Mouse (Mus musculus) forebrain, embryonic 11.5 days (tissue): ENCODE measurements at regions not wholly inside any gene's neighbourhood (a gene's known extent, or its start where the extent isn't known, plus 50 kb on each side); places are given as distances from the start of the nearest gene placed in this dataset.

Experiments used
- ATAC-seq: fragments of 200-750 bp; cut with Nextera tagmentation; replicated peaks from 2 replicates; pipeline ENCODE4 v1.8.0; 2017; ENCODE audit warnings: moderate TSS enrichment; ENCODE audit not compliant: low FRiP score
- DNase-seq: peaks from one replicate; pipeline ENCODE4 v3.0.0-alpha.2; 2017; ENCODE audit warnings: low spot score
- H3K27ac ChIP-seq: fragments of 300-500 bp; sonication (generic); 2 replicates; pipeline ENCODE4 v1.5.1; 2014; ENCODE audit warnings: low read depth, low read length
- H3K27me3 ChIP-seq: fragments of 300-500 bp; sonication (generic); 2 replicates; pipeline ENCODE4 v1.6.1; 2014; ENCODE audit warnings: mild to moderate bottlenecking, low read length, mixed read lengths; ENCODE audit not compliant: control insufficient read depth, insufficient read depth
- H3K36me3 ChIP-seq: fragments of 300-500 bp; sonication (generic); 2 replicates; pipeline ENCODE4 v1.6.1; 2014; ENCODE audit warnings: mild to moderate bottlenecking, low read length, moderate library complexity, mixed read lengths; ENCODE audit not compliant: control insufficient read depth, insufficient read depth
- H3K4me1 ChIP-seq: fragments of 300-500 bp; sonication (generic); replicated peaks from 2 replicates; pipeline ENCODE4 v1.6.1; 2014; ENCODE audit warnings: low read length, mixed read lengths; ENCODE audit not compliant: control insufficient read depth, insufficient read depth
- H3K4me2 ChIP-seq: fragments of 300-500 bp; sonication (generic); 2 replicates; pipeline ENCODE4 v1.6.1; 2014; ENCODE audit warnings: low read depth, mild to moderate bottlenecking, low read length, moderate library complexity, mixed read lengths; ENCODE audit not compliant: severe bottlenecking
- H3K4me3 ChIP-seq: fragments of 300-500 bp; sonication (generic); 2 replicates; pipeline ENCODE4 v1.5.1; 2014; ENCODE audit warnings: low read depth, low read length
- H3K9ac ChIP-seq: fragments of 300-500 bp; sonication (generic); 2 replicates; pipeline ENCODE4 v1.6.1; 2014; ENCODE audit warnings: low read length
- H3K9me3 ChIP-seq: fragments of 300-500 bp; sonication (generic); 2 replicates; pipeline ENCODE4 v1.6.1; 2016; ENCODE audit warnings: low read length, mixed read lengths; ENCODE audit not compliant: control insufficient read depth
- WGBS: fragments of 180-500 bp; shearing (Covaris S2); extraction: QIAGEN DNeasy Blood & Tissue Kit; methylation state at CpG from one replicate; pipeline ENCODE4 v1.1.7; 2014; 5-methylcytosine and 5-hydroxymethylcytosine counted together

DNA sequence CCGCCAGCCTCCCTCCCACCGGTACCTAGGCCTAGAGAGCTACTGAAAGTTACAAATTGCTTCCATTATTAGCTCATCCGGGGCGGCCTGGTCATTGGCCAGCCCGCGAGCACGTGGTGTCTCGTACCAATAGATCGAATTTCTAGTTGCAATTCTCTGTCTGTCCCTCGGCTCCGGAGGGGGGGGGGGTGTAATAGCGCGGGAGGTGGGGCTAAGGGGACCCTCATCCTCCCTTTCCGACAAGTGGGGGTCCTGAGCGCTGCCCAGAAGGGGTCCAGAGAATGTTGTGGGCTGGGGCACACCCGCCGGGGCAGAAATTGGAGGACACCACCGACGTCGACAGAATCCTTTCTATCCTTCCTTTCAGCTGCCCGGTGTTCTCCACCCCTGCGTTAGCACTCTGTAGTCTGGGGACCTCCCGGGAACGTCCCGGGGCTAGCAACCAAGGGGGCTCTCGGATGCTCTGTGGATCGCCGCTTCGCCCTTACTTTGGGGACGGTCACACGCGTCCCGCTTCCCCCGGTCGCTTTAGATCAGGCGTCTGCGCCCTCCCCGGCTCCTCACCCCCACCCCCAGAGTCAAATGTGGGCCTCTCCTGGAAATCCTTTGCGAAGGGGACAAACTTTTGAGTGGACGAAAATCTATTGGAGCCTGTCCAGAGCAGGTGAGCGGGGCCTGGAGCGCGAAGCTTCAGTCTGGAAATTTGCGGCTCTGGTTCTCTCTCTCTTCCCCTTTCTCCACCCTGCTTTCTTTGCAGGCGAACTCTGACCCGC is 64.6 kb downstream of the Smug1 start:
- Histone ChIP-seq H3K9me3 (no peaks in the 10 kb centered on the region), H3K27ac (no peak overlapping the region), H3K4me2 (peak overlapping the region; percentile 58), H3K36me3 (no peaks in the 10 kb centered on the region), H3K27me3 (peaks cover 60% of the 10 kb centered on the region), H3K4me1 (peaks cover 2% of the 10 kb centered on the region; the same call in 1 of the 2 replicates), H3K4me3 (peak overlapping the region; percentile 38), H3K9ac (peak overlapping the region; percentile 25; the same call in 1 of the 2 replicates)
- under 1% methylated on average over 46 of the region's 46 CpGs for WGBS
- peak; percentile 69 for DNase-seq
- ATAC-seq: peak; percentile 74; the same call in 1 of the 2 replicates

DNA sequence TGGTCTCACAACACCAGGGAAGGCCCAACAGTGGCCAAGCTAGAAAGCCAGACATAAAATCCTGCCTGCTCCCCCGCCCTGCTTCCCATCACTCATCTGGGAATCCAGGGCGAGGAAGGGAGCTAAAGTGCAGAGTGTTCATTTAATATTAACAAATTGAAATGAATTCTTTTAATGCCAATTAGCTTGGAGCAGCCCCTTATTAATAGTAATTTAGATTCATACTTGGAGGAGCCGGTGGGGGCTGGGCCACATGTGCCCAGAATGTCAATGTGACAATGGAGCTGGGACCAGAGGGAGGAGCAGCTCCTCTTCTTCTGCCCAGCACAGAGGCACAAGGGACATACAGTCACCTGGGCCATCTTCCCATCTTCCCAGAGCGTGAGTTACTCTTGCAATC is 66.8 kb downstream of the Smug1 start:
- H3K4me3 ChIP-seq: no peak overlapping the region
- H3K9me3 ChIP-seq: no peaks in the 10 kb centered on the region
- ATAC-seq: no peak
- peaks cover 63% of the 10 kb centered on the region for H3K27me3 ChIP-seq
- 60% methylated on average over 4 of the region's 4 CpGs for WGBS
- no peak overlapping the region for H3K4me2 ChIP-seq
- H3K4me1 ChIP-seq: peaks cover 2% of the 10 kb centered on the region; the same call in 1 of the 2 replicates
- H3K27ac ChIP-seq: no peak overlapping the region
- no peak overlapping the region for H3K9ac ChIP-seq
- DNase-seq: no peak
- no peaks in the 10 kb centered on the region for H3K36me3 ChIP-seq

DNA sequence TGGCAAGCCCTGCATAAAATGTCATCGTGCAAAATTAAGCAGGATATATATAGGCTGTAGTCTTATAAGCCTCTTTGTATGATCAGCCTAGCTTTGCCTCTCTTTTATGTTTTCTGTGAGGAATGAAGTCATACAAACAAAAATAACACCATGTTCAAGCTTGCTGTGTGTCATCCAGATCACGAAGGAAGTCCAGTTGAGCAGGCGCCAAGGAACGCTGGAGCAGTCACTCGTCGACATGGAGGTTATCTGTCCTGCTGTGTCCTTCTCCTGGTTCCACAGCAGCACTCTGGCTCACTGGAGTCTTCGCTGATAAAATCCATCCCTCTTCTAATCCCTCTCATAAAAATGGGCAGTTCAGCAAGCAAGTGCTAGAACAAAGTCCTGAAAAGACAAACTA is 72.4 kb downstream of the Smug1 start:
- peaks cover 26% of the 10 kb centered on the region for H3K27me3 ChIP-seq
- H3K9ac ChIP-seq: no peak overlapping the region
- H3K4me2 ChIP-seq: no peak overlapping the region
- H3K4me3 ChIP-seq: no peak overlapping the region
- no peak overlapping the region for H3K27ac ChIP-seq
- H3K9me3 ChIP-seq: no peaks in the 10 kb centered on the region
- no peaks in the 10 kb centered on the region for H3K4me1 ChIP-seq
- ATAC-seq (no peak), DNase-seq (no peak)
- WGBS: 77% methylated on average over 7 of the region's 7 CpGs
- H3K36me3 ChIP-seq: no peaks in the 10 kb centered on the region

GRCm38 (mm10) chr15:103093655-103094054 is 73.2 kb downstream of the Smug1 start:
- H3K4me2 ChIP-seq: no peak overlapping the region
- H3K4me1 ChIP-seq: no peaks in the 10 kb centered on the region
- H3K4me3 ChIP-seq: no peak overlapping the region
- H3K27ac ChIP-seq: no peak overlapping the region
- H3K27me3 ChIP-seq: peaks cover 30% of the 10 kb centered on the region
- H3K9ac ChIP-seq: no peak overlapping the region
- WGBS: 76% methylated on average over 12 of the region's 12 CpGs
- H3K36me3 ChIP-seq: no peaks in the 10 kb centered on the region
- H3K9me3 ChIP-seq: no peaks in the 10 kb centered on the region
- ATAC-seq (no peak), DNase-seq (no peak)

DNA sequence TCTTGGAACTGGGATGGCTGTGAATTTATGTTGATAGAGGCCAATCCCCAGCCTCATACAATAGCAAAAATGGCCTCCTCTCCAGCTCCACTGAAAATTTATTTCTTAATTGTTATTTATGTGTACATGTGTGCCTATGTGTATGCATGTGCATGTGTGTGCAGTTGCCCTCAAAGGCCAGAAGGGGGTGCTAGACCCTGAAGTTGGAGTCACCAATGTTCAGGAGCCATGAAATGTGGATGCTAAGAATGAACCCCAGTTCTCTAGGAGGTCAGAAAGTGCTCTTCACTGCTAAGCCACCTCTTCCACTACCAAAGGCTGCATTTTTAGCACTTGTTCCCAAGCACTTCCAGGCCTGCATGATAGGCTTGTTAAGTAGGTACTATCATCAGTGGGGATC is 73.8 kb downstream of the Hoxc4 start:
- no peak overlapping the region for H3K4me2 ChIP-seq
- no peak for ATAC-seq

GRCm38 (mm10) chr15:103090280-103091164 is 71.8 kb downstream of the Hoxc4 start:
- 63% methylated on average over 6 of the region's 6 CpGs for WGBS
- no peak overlapping the region for H3K9ac ChIP-seq
- no peaks in the 10 kb centered on the region for H3K36me3 ChIP-seq
- no peak for DNase-seq
- H3K27ac ChIP-seq: no peak overlapping the region
- peaks cover 6% of the 10 kb centered on the region; the same call in 1 of the 2 replicates for H3K4me1 ChIP-seq
- peaks cover 51% of the 10 kb centered on the region for H3K27me3 ChIP-seq
- no peak overlapping the region for H3K4me3 ChIP-seq
- H3K4me2 ChIP-seq: no peak overlapping the region
- no peak for ATAC-seq
- H3K9me3 ChIP-seq: no peaks in the 10 kb centered on the region

More for the DNA sequence above, 73.8 kb downstream of the Hoxc4 start:
- no peak for DNase-seq
- no peak overlapping the region for H3K27ac ChIP-seq
- no peak overlapping the region for H3K9ac ChIP-seq
- H3K36me3 ChIP-seq: no peaks in the 10 kb centered on the region
- H3K27me3 ChIP-seq: peaks cover 36% of the 10 kb centered on the region
- H3K9me3 ChIP-seq: no peaks in the 10 kb centered on the region
- H3K4me1 ChIP-seq: no peaks in the 10 kb centered on the region
- H3K4me3 ChIP-seq: no peak overlapping the region

- Histone ChIP-seq H3K4me2 (no peak overlapping the region), H3K4me3 (no peak overlapping the region), H3K4me1 (peaks cover 6% of the 10 kb centered on the region; the same call in 1 of the 2 replicates), H3K27ac (no peak overlapping the region), H3K27me3 (peaks cover 57% of the 10 kb centered on the region), H3K36me3 (no peaks in the 10 kb centered on the region), H3K9ac (no peak overlapping the region), H3K9me3 (no peaks in the 10 kb centered on the region)
- ATAC-seq (no peak), DNase-seq (no peak)
- WGBS: 34% methylated on average over 1 of the region's 1 CpGs
Measured at GRCm38 (mm10) chr15:103089852-103090251, 71.1 kb downstream of the Hoxc4 start.

DNA sequence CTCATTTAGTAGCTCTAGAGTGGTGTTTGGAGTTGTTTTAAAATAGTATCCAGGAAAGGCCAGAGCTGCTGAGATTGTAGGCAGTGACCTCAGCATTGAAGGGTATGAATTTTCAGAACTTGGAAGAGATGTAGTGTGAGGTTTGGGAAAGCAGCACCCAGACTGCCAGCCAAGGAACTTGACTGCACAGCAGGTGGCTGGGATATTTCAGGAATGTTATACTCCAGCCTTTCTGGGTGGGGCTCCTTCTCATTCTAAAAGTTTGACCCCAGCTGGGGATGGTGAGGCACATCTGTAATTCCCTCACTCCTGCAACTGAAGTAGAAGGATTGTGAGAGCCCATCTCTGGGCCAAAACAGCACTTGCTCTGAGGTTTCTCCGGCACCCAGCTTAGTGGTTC is 70.7 kb downstream of the Hoxc4 start:
- H3K27ac ChIP-seq: no peak overlapping the region
- DNase-seq: no peak
- H3K36me3 ChIP-seq: no peaks in the 10 kb centered on the region
- no peak overlapping the region for H3K9ac ChIP-seq
- no peaks in the 10 kb centered on the region for H3K9me3 ChIP-seq
- peaks cover 61% of the 10 kb centered on the region for H3K27me3 ChIP-seq
- ATAC-seq: no peak
- WGBS: 71% methylated on average over 1 of the region's 1 CpGs
- no peak overlapping the region for H3K4me3 ChIP-seq
- no peak overlapping the region for H3K4me2 ChIP-seq
- H3K4me1 ChIP-seq: peaks cover 6% of the 10 kb centered on the region; the same call in 1 of the 2 replicates
